Comparison of ENCODE assay signal across 17 mouse cellular contexts in the genomic region with DNA sequence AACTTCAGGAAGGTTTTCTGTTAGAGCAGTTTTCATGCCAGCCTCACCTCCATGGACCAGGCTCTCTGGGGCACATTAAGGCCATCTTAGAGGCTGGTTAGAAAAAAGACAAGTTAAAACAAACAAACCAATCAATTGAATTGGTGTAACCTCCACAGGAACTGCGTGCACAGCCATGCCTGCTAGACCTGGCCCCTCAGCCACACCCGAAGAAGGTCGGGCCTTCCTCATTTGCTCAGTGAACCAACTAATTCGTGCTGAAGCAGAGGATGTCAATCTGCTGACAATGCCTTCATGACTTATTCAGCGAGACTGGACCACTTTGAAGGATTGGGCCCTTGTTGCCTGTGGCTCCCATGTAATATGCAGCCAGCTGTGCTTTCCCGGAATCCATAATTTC. TPM values are rescaled to one million over a fixed set of nuclear protein-coding genes. Genes with fewer than 3 reads are reported as not detected.
DNase-seq lines count a peak whose midpoint lies in the region; ATAC-seq lines count a peak whose summit lies in the region.
"Had no signal": no experiment of that assay in that cellular context is flagged by ENCODE, and none has a peak within 500 bp of the region (broad histone marks: within the 10 kb centered on the region; RNA-seq: fewer than 3 reads in every experiment).

No protein-coding gene starts in this region.

- DNase-seq in forebrain, embryonic 14.5 days (ENCODE audit: low spot score), result peak; percentile 10
- DNase-seq in A20 (ENCODE audit: low read depth, low spot score), result peak; percentile 20
- peak; percentile 75 for DNase-seq in embryo, embryonic 10.5 days (ENCODE audit: low spot score)
- DNase-seq in right cerebral cortex, postnatal 36 days (ENCODE audit: low spot score in 2 of 2), result no peak
- DNase-seq in left cerebral cortex, postnatal 4 days, result no peak
- no peak for DNase-seq in thymus, adult 18-20 months
- DNase-seq: cerebellum, postnatal 36 days; gastrocnemius, postnatal 25 days; kidney, postnatal 25 days; layer of hippocampus, postnatal 36 days; thymus, postnatal 14 days had no signal

- no peaks in the 10 kb centered on the region for H3K36me3 ChIP-seq in forebrain, embryonic 14.5 days (ENCODE audit: control insufficient read depth, insufficient read depth, low read length)
- H3K36me3 ChIP-seq in forebrain, embryonic 13.5 days (ENCODE audit: poor library complexity, severe bottlenecking), result no peaks in the 10 kb centered on the region
- H3K36me3 ChIP-seq: limb, embryonic 12.5 days had no signal

- H3K27ac ChIP-seq in forebrain, embryonic 14.5 days (ENCODE audit: low read depth, low read length), result no peak overlapping the region
- no peak overlapping the region for H3K27ac ChIP-seq in forebrain, embryonic 13.5 days
- H3K27ac ChIP-seq: limb, embryonic 12.5 days; macrophage had no signal

- no peaks in the 10 kb centered on the region for H3K27me3 ChIP-seq in forebrain, embryonic 14.5 days (replicated peaks; ENCODE audit: control insufficient read depth, insufficient read depth, low read length)
- H3K27me3 ChIP-seq in forebrain, embryonic 13.5 days, result no peaks in the 10 kb centered on the region
- H3K27me3 ChIP-seq: limb, embryonic 12.5 days; Patski had no signal

- intact Hi-C loops in left cerebral cortex, postnatal 4 days (cut with DNase I), result no loop called here

- H3K4me2 ChIP-seq in forebrain, embryonic 14.5 days (ENCODE audit: low read length), result no peak overlapping the region
- no peak overlapping the region for H3K4me2 ChIP-seq in forebrain, embryonic 13.5 days
- H3K4me2 ChIP-seq: limb, embryonic 12.5 days had no signal

- H3K4me1 ChIP-seq in forebrain, embryonic 14.5 days (ENCODE audit: control insufficient read depth, insufficient read depth, low read length), result peaks cover 6% of the 10 kb centered on the region; the same call in 1 of the 2 replicates
- H3K4me1 ChIP-seq in forebrain, embryonic 13.5 days, result peaks cover 6% of the 10 kb centered on the region; the same call in 1 of the 2 replicates

- no peak overlapping the region for H3K4me3 ChIP-seq in forebrain, embryonic 14.5 days (ENCODE audit: low read depth, low read length)
- no peak overlapping the region for H3K4me3 ChIP-seq in forebrain, embryonic 13.5 days
- H3K4me3 ChIP-seq: limb, embryonic 12.5 days had no signal

- H3K9ac ChIP-seq in forebrain, embryonic 14.5 days (ENCODE audit: low read length), result no peak overlapping the region
- H3K9ac ChIP-seq in forebrain, embryonic 13.5 days, result no peak overlapping the region
- H3K9ac ChIP-seq: limb, embryonic 12.5 days had no signal

- H3K9me3 ChIP-seq in forebrain, embryonic 14.5 days (replicated peaks; ENCODE audit: control insufficient read depth, low read length), result no peaks in the 10 kb centered on the region
- no peaks in the 10 kb centered on the region for H3K9me3 ChIP-seq in forebrain, embryonic 13.5 days (replicated peaks)
- H3K9me3 ChIP-seq: limb, embryonic 12.5 days had no signal

- ATAC-seq in forebrain, embryonic 14.5 days, result no peak
- no peak for ATAC-seq in forebrain, embryonic 13.5 days
- ATAC-seq in megakaryocyte, adult 5-6 weeks (ENCODE audit: poor library complexity, severe bottlenecking), result peak; percentile 86
- ATAC-seq: inflammation-experienced regulatory T-cells, adult 6 months; Patski had no signal

- 10% methylated on average over 6 of the region's 6 CpGs for WGBS in forebrain, embryonic 14.5 days
- 7% methylated on average over 6 of the region's 6 CpGs for WGBS in forebrain, embryonic 13.5 days

RNA-seq across cellular contexts. Expression of a gene that starts 28.4 kb away (rescaled TPM):
- polyA plus RNA-seq in forebrain, embryonic 14.5 days (2014; fragmentation: Nextera tagmentation; extraction: Ambion mirVana), result 2.2 and 2.3 TPM in 2 replicates
- 2.4 and 4.1 TPM in 2 replicates for polyA plus RNA-seq in forebrain, embryonic 13.5 days (2015; fragmentation: Nextera tagmentation; extraction: Ambion mirVana)
- total RNA-seq in megakaryocyte, adult 5-6 weeks (2015), result 1.6 and 4.4 TPM in 2 replicates
- total RNA-seq in megakaryocyte, adult 5-6 weeks (2017), result 2.6 and 4.0 TPM in 2 replicates
- total RNA-seq in left cerebral cortex, postnatal 4 days (2021), result under 1 TPM; 0.84 to 0.97 TPM

Comparison
In these comparisons a context has a peak if more than half of its experiments do, and no peak if none do; other contexts are left out.
1. DNase-seq: peak in forebrain, embryonic 14.5 days (single experiment), A20 (single experiment) and embryo, embryonic 10.5 days (single experiment); none in right cerebral cortex, postnatal 36 days (0 of 2), left cerebral cortex, postnatal 4 days (single experiment) and thymus, adult 18-20 months (0 of 2).